Mouse (Mus musculus): ENCODE data around the gene Pnkp.

DNA sequence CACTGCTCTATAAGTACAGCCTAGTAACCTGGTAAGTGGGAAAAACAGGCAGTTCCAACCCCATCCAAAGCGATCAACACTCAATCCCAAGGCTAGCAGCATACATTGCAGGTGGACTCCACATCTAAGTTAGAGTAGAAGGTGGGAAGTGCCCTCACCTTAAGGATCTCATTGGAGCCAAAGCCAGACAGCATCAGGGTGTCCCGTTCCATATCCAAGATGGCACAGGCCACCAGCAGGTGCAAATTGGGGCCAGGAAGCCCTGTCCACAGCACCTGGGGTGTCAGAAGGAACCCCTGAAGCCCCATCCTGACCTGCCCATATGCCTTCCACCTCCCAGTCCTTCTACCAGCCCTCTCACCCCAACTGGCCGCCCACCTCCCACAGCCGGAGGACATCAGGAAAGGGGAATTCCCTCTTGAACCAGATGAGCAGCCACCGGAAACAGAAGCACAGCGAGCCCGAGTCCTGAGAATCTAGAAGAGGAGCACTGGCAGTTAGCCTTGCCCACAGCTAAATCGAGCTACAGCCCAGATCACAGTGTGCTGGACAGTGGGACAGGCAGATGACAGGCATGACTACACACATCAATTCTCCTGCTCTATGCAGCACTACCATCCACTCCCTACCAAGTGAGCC is 15.0 kb upstream of the Pnkp start:
- TF ChIP-seq POLR2A (IDR thresholded peaks at IDR 0.05; ENCODE audit: extremely low read depth, insufficient read depth, low read length) = no peak
- TF ChIP-seq CTCF (IDR thresholded peaks at IDR 0.05; ENCODE audit: low read depth, low read length) = no peak
